Mouse (Mus musculus) heart, postnatal 0 days (tissue): ENCODE measurements at regions not wholly inside any gene's neighbourhood (a gene's known extent, or its start where the extent isn't known, plus 50 kb on each side); places are given as distances from the start of the nearest gene placed in this dataset.

ENCODE experiments used
- ATAC-seq: fragments of 200-750 bp; cut with Nextera tagmentation; 2 replicates; pipeline ENCODE4 v1.8.0; 2017; ENCODE audit warnings: low read depth, moderate number of reproducible peaks, moderate library complexity; ENCODE audit not compliant: insufficient read depth
- DNase-seq: peaks from one replicate; pipeline ENCODE4 v3.0.0-alpha.2; 2016; ENCODE audit warnings: low spot score
- H3K27ac ChIP-seq: fragments of 300-500 bp; sonication (generic); 2 replicates; pipeline ENCODE4 v1.5.1; 2014; ENCODE audit warnings: low read depth, mild to moderate bottlenecking
- H3K27me3 ChIP-seq: fragments of 300-500 bp; sonication (generic); 2 replicates; pipeline ENCODE4 v1.6.1; 2014; ENCODE audit warnings: low read length, mixed read lengths; ENCODE audit not compliant: control insufficient read depth, insufficient read depth
- H3K36me3 ChIP-seq: fragments of 300-500 bp; sonication (generic); replicated peaks from 2 replicates; pipeline ENCODE4 v1.6.1; 2014; ENCODE audit warnings: low read length, mixed read lengths; ENCODE audit not compliant: control insufficient read depth, insufficient read depth
- H3K4me1 ChIP-seq: fragments of 300-500 bp; sonication (generic); 2 replicates; pipeline ENCODE4 v1.6.1; 2014; ENCODE audit warnings: antibody characterized with exemption; ENCODE audit not compliant: control insufficient read depth, insufficient read depth
- H3K4me2 ChIP-seq: fragments of 300-500 bp; sonication (generic); 2 replicates; pipeline ENCODE4 v1.6.1; 2014; ENCODE audit warnings: low read depth, mild to moderate bottlenecking, low read length, moderate library complexity
- H3K4me3 ChIP-seq: fragments of 300-500 bp; sonication (generic); 2 replicates; pipeline ENCODE4 v1.5.1; 2014; ENCODE audit warnings: low read depth, low read length
- H3K9ac ChIP-seq: fragments of 300-500 bp; sonication (generic); replicated peaks from 2 replicates; pipeline ENCODE4 v1.6.1; 2014; ENCODE audit warnings: low read depth, low read length, mixed read lengths
- H3K9me3 ChIP-seq: fragments of 300-500 bp; sonication (generic); replicated peaks from 2 replicates; pipeline ENCODE4 v1.6.1; 2016; ENCODE audit warnings: low read length; ENCODE audit not compliant: control insufficient read depth
- CTCF ChIP-seq: IDR thresholded peaks from 2 replicates; pipeline ENCODE4 v1.5.1; 2016; ENCODE audit warnings: antibody characterized with exemption, control low read depth, low read depth
- EP300 ChIP-seq: IDR thresholded peaks from 2 replicates; pipeline ENCODE4 v1.6.1; 2016; ENCODE audit warnings: antibody characterized with exemption, low read depth
- WGBS: fragments of 180-500 bp; shearing (Covaris S2); extraction: QIAGEN DNeasy Blood & Tissue Kit; methylation state at CpG from one replicate; pipeline ENCODE4 v1.1.7; 2014; 5-methylcytosine and 5-hydroxymethylcytosine counted together

DNA sequence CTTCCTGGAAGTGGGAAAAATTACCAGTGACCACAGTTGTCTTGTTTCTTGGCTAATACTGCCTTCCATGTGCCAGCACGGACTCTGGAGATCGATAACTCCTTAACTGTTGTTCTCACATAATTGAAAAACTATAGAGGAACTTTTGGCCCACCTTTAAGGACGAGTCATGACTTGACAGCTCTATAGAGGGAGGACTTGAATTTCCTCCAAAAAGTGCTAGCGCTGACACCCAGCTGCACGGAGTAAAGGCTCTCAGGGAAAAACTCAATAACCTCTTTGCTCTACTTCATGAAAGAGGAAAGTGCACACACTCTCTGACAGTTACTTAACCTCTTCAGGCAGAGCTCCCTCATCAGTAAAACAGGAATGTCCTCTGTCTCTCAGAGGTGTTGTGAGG lies 320.9 kb downstream of the Galc start:
- Histone ChIP-seq H3K4me2 (no peak overlapping the region), H3K27me3 (no peaks in the 10 kb centered on the region), H3K27ac (no peak overlapping the region), H3K4me3 (no peak overlapping the region), H3K36me3 (no peaks in the 10 kb centered on the region), H3K9ac (no peak overlapping the region), H3K4me1 (no peaks in the 10 kb centered on the region), H3K9me3 (no peaks in the 10 kb centered on the region)
- no peak for DNase-seq
- WGBS, result 48% methylated on average over 5 of the region's 5 CpGs
- ATAC-seq, result no peak
- TF ChIP-seq EP300 (no peak), CTCF (no peak)

DNA sequence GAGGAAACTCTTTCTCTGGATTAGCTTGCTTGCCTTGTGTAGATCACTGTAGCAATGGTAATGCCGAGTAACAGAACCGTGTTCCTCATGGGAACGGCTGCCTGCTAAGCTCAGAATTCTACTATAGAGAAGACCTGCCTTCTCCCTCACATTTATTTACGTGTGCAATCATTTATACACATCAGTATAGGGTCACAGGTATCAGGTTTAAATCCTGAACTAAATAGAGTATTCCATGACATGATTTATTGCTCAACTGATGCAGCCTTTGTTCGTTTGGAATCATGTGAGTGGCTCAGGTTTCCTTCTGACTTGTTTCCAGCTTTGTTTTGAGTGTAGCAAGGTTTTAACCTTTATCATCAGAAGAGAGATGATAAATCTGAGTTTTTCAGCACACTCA lies 329.4 kb downstream of the Galc start:
- H3K36me3 ChIP-seq, result no peaks in the 10 kb centered on the region
- H3K27me3 ChIP-seq, result no peaks in the 10 kb centered on the region
- no peak overlapping the region for H3K4me2 ChIP-seq
- no peak overlapping the region for H3K4me3 ChIP-seq
- no peak overlapping the region for H3K9ac ChIP-seq
- no peak for ATAC-seq
- TF ChIP-seq CTCF (no peak), EP300 (no peak)
- H3K27ac ChIP-seq, result no peak overlapping the region
- WGBS, result 75% methylated on average over 5 of the region's 5 CpGs
- no peaks in the 10 kb centered on the region for H3K9me3 ChIP-seq
- DNase-seq, result no peak
- H3K4me1 ChIP-seq, result no peaks in the 10 kb centered on the region

DNA sequence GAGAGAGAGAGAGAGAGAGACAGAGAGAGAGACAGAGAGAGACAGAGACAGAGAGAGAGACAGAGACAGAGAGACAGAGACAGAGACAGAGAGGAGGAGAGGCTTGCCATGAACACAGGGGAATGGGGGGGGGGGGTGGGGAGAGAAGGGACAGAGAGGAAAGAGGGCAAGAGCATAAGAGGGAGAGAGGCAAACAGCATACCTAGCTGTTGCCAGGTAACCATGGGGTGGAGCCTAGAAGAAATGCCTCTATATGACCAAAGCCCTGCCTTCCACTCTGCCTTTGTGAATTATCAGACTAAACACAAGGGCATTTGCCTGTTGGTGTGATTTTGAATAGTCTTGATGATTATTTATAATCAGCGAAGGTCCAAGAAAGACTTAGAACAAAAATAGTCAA lies 332.2 kb downstream of the Galc start:
- Histone ChIP-seq H3K4me1 (no peaks in the 10 kb centered on the region), H3K9ac (no peak overlapping the region), H3K36me3 (no peaks in the 10 kb centered on the region), H3K4me3 (no peak overlapping the region), H3K4me2 (no peak overlapping the region), H3K27ac (no peak overlapping the region), H3K27me3 (no peaks in the 10 kb centered on the region), H3K9me3 (no peaks in the 10 kb centered on the region)
- ATAC-seq, result no peak
- 91% methylated on average over 1 of the region's 1 CpGs for WGBS
- no peak for DNase-seq
- TF ChIP-seq EP300 (no peak), CTCF (no peak)

DNA sequence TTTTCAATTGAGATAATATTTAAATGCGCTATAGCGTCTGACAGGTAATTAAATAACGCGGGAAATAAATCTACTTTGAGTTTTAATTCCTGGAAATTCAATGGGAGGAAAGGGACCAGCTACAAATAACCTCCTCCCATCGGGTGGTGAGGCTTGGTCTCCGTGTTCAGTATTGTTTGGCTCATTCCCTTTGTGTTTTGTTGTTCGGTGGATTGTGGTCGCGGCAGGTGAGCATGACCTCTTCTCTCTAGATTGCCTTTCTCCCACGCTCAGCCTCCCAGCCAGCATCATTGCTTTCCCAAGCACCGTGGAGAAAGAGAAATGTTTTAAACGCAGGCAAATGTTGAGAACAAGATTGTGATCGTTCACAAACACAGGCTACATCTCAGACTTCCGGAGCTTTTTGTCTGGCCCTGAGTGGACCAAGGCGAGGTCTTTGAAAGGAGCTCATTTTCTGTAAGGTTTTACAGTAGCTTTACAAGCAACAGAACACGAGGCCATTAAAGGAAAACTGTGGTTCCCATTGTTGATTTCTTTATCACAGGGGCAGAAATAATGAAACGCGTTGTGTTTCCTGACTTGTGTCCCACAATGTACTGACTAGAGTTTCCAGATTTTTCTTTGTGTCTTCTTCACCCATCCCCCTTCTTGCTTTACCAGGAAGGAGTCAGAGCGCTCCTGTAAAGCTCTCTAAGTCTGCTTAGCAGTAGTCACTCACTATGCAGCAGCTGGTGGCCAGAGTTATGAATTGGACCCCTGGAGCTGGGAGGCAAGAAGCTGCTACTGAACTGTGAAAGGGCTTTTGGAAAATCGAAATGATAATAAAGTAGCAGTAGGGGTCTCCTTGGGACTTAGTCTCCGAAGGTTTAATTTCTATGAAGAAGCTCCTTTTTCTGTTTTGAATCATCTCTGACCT lies 337.7 kb downstream of the Galc start:
- DNase-seq (no peak), ATAC-seq (no peak)
- Histone ChIP-seq H3K4me2 (no peak overlapping the region), H3K9me3 (no peaks in the 10 kb centered on the region), H3K4me1 (no peaks in the 10 kb centered on the region), H3K4me3 (no peak overlapping the region), H3K9ac (no peak overlapping the region), H3K27me3 (no peaks in the 10 kb centered on the region), H3K27ac (no peak overlapping the region), H3K36me3 (no peaks in the 10 kb centered on the region)
- 67% methylated on average over 21 of the region's 21 CpGs for WGBS
- TF ChIP-seq EP300 (no peak), CTCF (no peak)

DNA sequence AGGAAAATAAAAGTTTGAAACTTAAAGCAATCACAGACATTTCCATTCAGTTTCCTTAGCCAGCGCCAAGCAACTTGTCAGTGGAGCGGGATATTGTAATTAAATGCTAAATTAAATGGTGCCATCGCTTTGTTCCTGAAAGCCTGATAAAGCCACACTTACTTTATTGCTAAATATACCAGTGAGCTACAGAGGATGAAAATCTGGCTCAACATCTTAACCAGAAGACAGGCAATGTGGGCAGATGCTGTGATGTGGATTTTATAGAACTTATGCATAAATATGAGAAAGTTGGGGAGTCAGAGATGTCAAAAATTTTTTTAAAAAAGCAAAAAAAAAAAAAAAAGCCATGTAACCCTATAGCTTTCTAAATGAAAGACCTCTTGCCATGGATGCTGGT lies 340.8 kb downstream of the Galc start:
- no peak overlapping the region for H3K4me3 ChIP-seq
- no peaks in the 10 kb centered on the region for H3K4me1 ChIP-seq
- H3K27ac ChIP-seq, result no peak overlapping the region
- H3K9ac ChIP-seq, result no peak overlapping the region
- TF ChIP-seq CTCF, result no peak
- TF ChIP-seq EP300, result no peak
- H3K36me3 ChIP-seq, result no peaks in the 10 kb centered on the region
- H3K4me2 ChIP-seq, result no peak overlapping the region
- ATAC-seq (no peak), DNase-seq (no peak)
- H3K27me3 ChIP-seq, result no peaks in the 10 kb centered on the region
- no peaks in the 10 kb centered on the region for H3K9me3 ChIP-seq
- whole genome bisulfite sequencing, result 81% methylated on average over 3 of the region's 3 CpGs

DNA sequence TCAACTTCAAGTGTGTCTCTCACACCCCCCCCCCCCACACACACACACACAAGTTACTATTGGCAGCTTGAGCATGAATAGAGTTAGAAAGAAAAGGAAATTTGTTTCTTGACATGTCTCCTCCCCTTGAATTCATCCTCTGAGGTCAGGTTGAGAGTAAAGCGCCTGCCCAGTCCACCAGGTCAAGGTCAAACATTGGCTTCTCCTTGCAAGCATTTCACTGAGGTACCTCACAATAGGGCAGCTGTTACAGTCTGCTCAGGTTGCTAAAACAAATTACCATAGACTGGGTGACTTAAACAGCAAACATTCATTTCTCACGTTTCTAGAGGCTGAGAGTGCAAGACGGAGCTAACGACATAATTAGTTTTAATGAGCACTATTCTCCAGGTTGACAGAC lies 344.2 kb downstream of the Galc start:
- DNase-seq (no peak), ATAC-seq (no peak)
- no peaks in the 10 kb centered on the region for H3K36me3 ChIP-seq
- H3K4me1 ChIP-seq, result no peaks in the 10 kb centered on the region
- TF ChIP-seq EP300 (no peak), CTCF (no peak)
- H3K9me3 ChIP-seq, result no peaks in the 10 kb centered on the region
- no peak overlapping the region for H3K9ac ChIP-seq
- no peak overlapping the region for H3K4me3 ChIP-seq
- H3K27ac ChIP-seq, result no peak overlapping the region
- H3K27me3 ChIP-seq, result no peaks in the 10 kb centered on the region
- WGBS, result 78% methylated on average over 4 of the region's 4 CpGs
- H3K4me2 ChIP-seq, result no peak overlapping the region
